ENCODE assay signal across 28 mouse cellular contexts in genomic region chr1:127124862-127125261, GRCm38 (mm10).
DNase-seq lines count a peak whose midpoint lies in the region; ATAC-seq and TF ChIP-seq lines count a peak whose summit lies in the region.
"Had no signal": no experiment of that assay in that cellular context is flagged by ENCODE, and none has a peak within 500 bp of the region (broad histone marks: within the 10 kb centered on the region; RNA-seq: fewer than 3 reads in every experiment).

No protein-coding gene starts in this region.

- H3K9ac ChIP-seq in forebrain, postnatal 0 days, result no peak overlapping the region
- no peak overlapping the region for H3K9ac ChIP-seq in forebrain, embryonic 11.5 days (ENCODE audit: low read length)
- H3K9ac ChIP-seq in hindbrain, embryonic 13.5 days, result no peak overlapping the region
- no peak overlapping the region for H3K9ac ChIP-seq in hindbrain, embryonic 11.5 days (ENCODE audit: low read depth, low read length)
- no peak overlapping the region for H3K9ac ChIP-seq in midbrain, embryonic 13.5 days (replicated peaks)
- no peak overlapping the region for H3K9ac ChIP-seq in midbrain, embryonic 15.5 days
- H3K9ac ChIP-seq: embryonic facial prominence, embryonic 13.5 days; embryonic facial prominence, embryonic 15.5 days; forebrain, embryonic 13.5 days; forebrain, embryonic 15.5 days had no signal

- H3K27me3 ChIP-seq in forebrain, postnatal 0 days (ENCODE audit: insufficient read depth, low read length), result no peaks in the 10 kb centered on the region
- no peaks in the 10 kb centered on the region for H3K27me3 ChIP-seq in forebrain, embryonic 11.5 days (ENCODE audit: control insufficient read depth, insufficient read depth, low read length)
- no peaks in the 10 kb centered on the region for H3K27me3 ChIP-seq in hindbrain, embryonic 13.5 days
- no peaks in the 10 kb centered on the region for H3K27me3 ChIP-seq in hindbrain, embryonic 11.5 days (ENCODE audit: control insufficient read depth, insufficient read depth, low read length)
- no peaks in the 10 kb centered on the region for H3K27me3 ChIP-seq in midbrain, embryonic 13.5 days
- no peaks in the 10 kb centered on the region for H3K27me3 ChIP-seq in midbrain, embryonic 15.5 days (replicated peaks)
- H3K27me3 ChIP-seq: embryonic facial prominence, embryonic 13.5 days; embryonic facial prominence, embryonic 15.5 days; forebrain, embryonic 13.5 days; forebrain, embryonic 15.5 days had no signal

- H3K9me3 ChIP-seq in forebrain, postnatal 0 days (ENCODE audit: low read length), result no peaks in the 10 kb centered on the region
- H3K9me3 ChIP-seq in forebrain, embryonic 11.5 days (ENCODE audit: control insufficient read depth, low read length), result no peaks in the 10 kb centered on the region
- no peaks in the 10 kb centered on the region for H3K9me3 ChIP-seq in hindbrain, embryonic 13.5 days
- no peaks in the 10 kb centered on the region for H3K9me3 ChIP-seq in hindbrain, embryonic 11.5 days (ENCODE audit: control insufficient read depth, low read length)
- H3K9me3 ChIP-seq in midbrain, embryonic 13.5 days, result no peaks in the 10 kb centered on the region
- no peaks in the 10 kb centered on the region for H3K9me3 ChIP-seq in midbrain, embryonic 15.5 days
- H3K9me3 ChIP-seq: embryonic facial prominence, embryonic 13.5 days; embryonic facial prominence, embryonic 15.5 days; forebrain, embryonic 10.5 days; forebrain, embryonic 13.5 days; forebrain, embryonic 15.5 days had no signal

- peak; percentile 24 for DNase-seq in forebrain, postnatal 0 days
- no peak for DNase-seq in forebrain, embryonic 11.5 days (ENCODE audit: low spot score)
- no peak for DNase-seq in hindbrain, embryonic 11.5 days (ENCODE audit: low spot score)
- peak; percentile 31 for DNase-seq in brain, embryonic 14.5 days (ENCODE audit: low read depth)
- DNase-seq: adrenal gland, adult 8-10 months; adrenal gland, postnatal 14 days; adrenal gland, postnatal 36 days; B cell, adult 2 months; cerebellum, adult 11 months; cerebellum, adult 18-20 months; cerebellum, adult 8-10 months; cerebellum, adult 9-11 months; cerebellum, postnatal 14 days; cerebellum, postnatal 36 days; embryo, embryonic 11 days had no signal

- H3K36me3 ChIP-seq in forebrain, postnatal 0 days (ENCODE audit: insufficient read depth), result no peaks in the 10 kb centered on the region
- no peaks in the 10 kb centered on the region for H3K36me3 ChIP-seq in forebrain, embryonic 11.5 days (ENCODE audit: control insufficient read depth, insufficient read depth, low read length)
- H3K36me3 ChIP-seq in hindbrain, embryonic 13.5 days, result no peaks in the 10 kb centered on the region
- H3K36me3 ChIP-seq in hindbrain, embryonic 11.5 days (ENCODE audit: control insufficient read depth, insufficient read depth, low read length), result no peaks in the 10 kb centered on the region
- H3K36me3 ChIP-seq in midbrain, embryonic 13.5 days, result no peaks in the 10 kb centered on the region
- H3K36me3 ChIP-seq in midbrain, embryonic 15.5 days (replicated peaks), result no peaks in the 10 kb centered on the region
- H3K36me3 ChIP-seq: embryonic facial prominence, embryonic 13.5 days; embryonic facial prominence, embryonic 15.5 days; forebrain, embryonic 10.5 days; forebrain, embryonic 15.5 days; G1E had no signal

- peak; percentile 54 for ATAC-seq in forebrain, postnatal 0 days
- no peak for ATAC-seq in forebrain, embryonic 11.5 days (replicated peaks; ENCODE audit: low FRiP score)
- ATAC-seq in hindbrain, embryonic 13.5 days (ENCODE audit: low FRiP score), result peak; percentile 52; the same call in 1 of the 2 replicates
- no peak for ATAC-seq in hindbrain, embryonic 11.5 days (ENCODE audit: low FRiP score)
- no peak for ATAC-seq in midbrain, embryonic 13.5 days
- ATAC-seq in midbrain, embryonic 15.5 days (replicated peaks), result no peak
- ATAC-seq: activated CD4-positive, CD25-positive, alpha-beta regulatory T cell, adult 4 months; CD4-positive, CD25-positive, alpha-beta regulatory T cell, adult 4 months; forebrain, embryonic 13.5 days; forebrain, embryonic 15.5 days; Patski had no signal

- H3K4me2 ChIP-seq in forebrain, postnatal 0 days (ENCODE audit: low read depth), result no peak overlapping the region
- no peak overlapping the region for H3K4me2 ChIP-seq in forebrain, embryonic 11.5 days (ENCODE audit: low read depth, low read length, severe bottlenecking)
- no peak overlapping the region for H3K4me2 ChIP-seq in hindbrain, embryonic 13.5 days
- H3K4me2 ChIP-seq in hindbrain, embryonic 11.5 days (replicated peaks; ENCODE audit: low read depth, low read length), result no peak overlapping the region
- no peak overlapping the region for H3K4me2 ChIP-seq in midbrain, embryonic 13.5 days (replicated peaks)
- no peak overlapping the region for H3K4me2 ChIP-seq in midbrain, embryonic 15.5 days
- H3K4me2 ChIP-seq: embryonic facial prominence, embryonic 13.5 days; embryonic facial prominence, embryonic 15.5 days; forebrain, embryonic 13.5 days; forebrain, embryonic 15.5 days had no signal

- no peak for TF ChIP-seq POLR2A in brain, embryonic 14.5 days (IDR thresholded peaks at IDR 0.05; ENCODE audit: borderline replicate concordance, extremely low read depth, insufficient read depth, insufficient read length, poor library complexity, severe bottlenecking)

- H3K27ac ChIP-seq in forebrain, postnatal 0 days (ENCODE audit: low read depth, low read length), result no peak overlapping the region
- H3K27ac ChIP-seq in forebrain, embryonic 11.5 days (ENCODE audit: low read depth, low read length), result no peak overlapping the region
- peak overlapping the region; percentile 48; the same call in 1 of the 2 replicates for H3K27ac ChIP-seq in hindbrain, embryonic 13.5 days
- no peak overlapping the region for H3K27ac ChIP-seq in hindbrain, embryonic 11.5 days (ENCODE audit: low read depth, low read length)
- H3K27ac ChIP-seq in midbrain, embryonic 13.5 days, result 0 out of 2 replicates have a peak overlapping the region, but pooled peaks have one; percentile 2
- H3K27ac ChIP-seq in midbrain, embryonic 15.5 days, result no peak overlapping the region
- H3K27ac ChIP-seq: embryonic facial prominence, embryonic 13.5 days; embryonic facial prominence, embryonic 15.5 days; forebrain, embryonic 10.5 days; forebrain, embryonic 13.5 days; forebrain, embryonic 15.5 days had no signal

- H3K4me3 ChIP-seq in forebrain, postnatal 0 days (ENCODE audit: low read depth, low read length), result no peak overlapping the region
- H3K4me3 ChIP-seq in forebrain, embryonic 11.5 days (ENCODE audit: low read depth, low read length), result no peak overlapping the region
- H3K4me3 ChIP-seq in hindbrain, embryonic 13.5 days, result no peak overlapping the region
- H3K4me3 ChIP-seq in hindbrain, embryonic 11.5 days (ENCODE audit: low read depth, low read length), result no peak overlapping the region
- no peak overlapping the region for H3K4me3 ChIP-seq in midbrain, embryonic 13.5 days (replicated peaks)
- no peak overlapping the region for H3K4me3 ChIP-seq in midbrain, embryonic 15.5 days
- H3K4me3 ChIP-seq: embryonic facial prominence, embryonic 13.5 days; embryonic facial prominence, embryonic 15.5 days; erythroblast, embryonic 14.5 days; forebrain, embryonic 10.5 days; forebrain, embryonic 13.5 days; forebrain, embryonic 15.5 days had no signal

- 77% methylated on average over 5 of the region's 5 CpGs for WGBS in forebrain, postnatal 0 days
- WGBS in forebrain, embryonic 11.5 days, result 92% methylated on average over 5 of the region's 5 CpGs
- WGBS in hindbrain, embryonic 13.5 days, result 71% methylated on average over 5 of the region's 5 CpGs
- WGBS in hindbrain, embryonic 11.5 days, result 95% methylated on average over 5 of the region's 5 CpGs
- WGBS in midbrain, embryonic 13.5 days, result 72% methylated on average over 5 of the region's 5 CpGs
- WGBS in midbrain, embryonic 15.5 days, result 61% methylated on average over 5 of the region's 5 CpGs

- H3K4me1 ChIP-seq in forebrain, postnatal 0 days (ENCODE audit: insufficient read depth), result no peaks in the 10 kb centered on the region
- H3K4me1 ChIP-seq in forebrain, embryonic 11.5 days (replicated peaks; ENCODE audit: control insufficient read depth, insufficient read depth, low read length), result no peaks in the 10 kb centered on the region
- H3K4me1 ChIP-seq in hindbrain, embryonic 13.5 days (replicated peaks), result no peaks in the 10 kb centered on the region
- H3K4me1 ChIP-seq in hindbrain, embryonic 11.5 days (replicated peaks; ENCODE audit: control insufficient read depth, insufficient read depth, low read length), result no peaks in the 10 kb centered on the region
- H3K4me1 ChIP-seq in midbrain, embryonic 13.5 days (replicated peaks), result no peaks in the 10 kb centered on the region
- H3K4me1 ChIP-seq in midbrain, embryonic 15.5 days, result no peaks in the 10 kb centered on the region
- H3K4me1 ChIP-seq: embryonic facial prominence, embryonic 13.5 days; embryonic facial prominence, embryonic 15.5 days; forebrain, embryonic 10.5 days; forebrain, embryonic 13.5 days; forebrain, embryonic 15.5 days had no signal

- no peak for TF ChIP-seq CTCF in forebrain, postnatal 0 days (IDR thresholded peaks at IDR 0.05; ENCODE audit: low read depth)
- TF ChIP-seq CTCF in brain, embryonic 14.5 days (IDR thresholded peaks at IDR 0.05; ENCODE audit: borderline replicate concordance, extremely low read depth, insufficient read depth, insufficient read length), result no peak

Comparison
In these comparisons a context has a peak if more than half of its experiments do, and no peak if none do; other contexts are left out.
1. ATAC-seq: peak in forebrain, postnatal 0 days (single experiment) and hindbrain, embryonic 13.5 days (single experiment); none in forebrain, embryonic 11.5 days (single experiment), hindbrain, embryonic 11.5 days (single experiment), midbrain, embryonic 13.5 days (single experiment) and midbrain, embryonic 15.5 days (single experiment).
2. DNase-seq: peak in forebrain, postnatal 0 days (single experiment) and brain, embryonic 14.5 days (single experiment); none in forebrain, embryonic 11.5 days (single experiment) and hindbrain, embryonic 11.5 days (single experiment).
3. H3K27ac ChIP-seq: peak in hindbrain, embryonic 13.5 days (single experiment) and midbrain, embryonic 13.5 days (single experiment); none in forebrain, postnatal 0 days (single experiment), forebrain, embryonic 11.5 days (single experiment), hindbrain, embryonic 11.5 days (single experiment) and midbrain, embryonic 15.5 days (single experiment).